Mouse (Mus musculus): ENCODE measurements at regions not wholly inside any gene's neighbourhood (a gene's known extent, or its start where the extent isn't known, plus 50 kb on each side); places are given as distances from the start of the nearest gene placed in this dataset.
A peak's percentile ranks its signal among the peaks of the same experiment; 100 is the strongest.

DNA sequence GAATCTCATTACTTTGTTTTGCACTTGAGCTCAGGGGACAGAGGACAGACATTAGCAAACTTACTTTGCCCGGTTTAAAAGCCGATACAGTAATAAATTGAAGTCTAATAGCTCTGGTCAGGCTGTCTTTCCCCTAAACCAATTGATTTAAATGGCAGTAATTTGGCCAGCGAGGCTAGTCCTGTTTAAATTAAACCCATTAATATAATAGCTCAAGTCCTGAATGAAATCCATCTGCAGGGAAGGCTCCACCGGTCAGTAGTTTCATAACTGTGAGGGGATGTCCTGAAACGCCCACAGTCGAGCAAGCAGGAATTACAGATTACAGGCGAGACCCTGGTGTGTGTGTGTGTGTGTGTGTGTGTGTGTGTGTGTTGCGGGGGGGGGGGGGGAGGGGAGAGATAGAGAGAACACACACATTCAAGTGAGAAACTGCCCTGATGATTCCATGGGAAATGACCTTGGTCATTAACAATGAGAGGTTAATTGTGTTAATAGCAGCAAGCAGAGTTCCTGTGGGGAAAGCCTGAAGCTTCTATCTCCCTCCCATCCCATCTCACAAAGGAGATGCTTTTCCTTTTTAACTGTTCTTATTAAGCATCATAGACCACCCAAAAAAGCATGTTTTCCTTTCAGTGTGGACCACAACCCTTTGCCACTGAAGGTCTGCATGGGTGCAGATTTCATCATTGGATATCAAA, 294.0 kb upstream of the Tle4 start:
- DNase-seq (ENCODE audit: inconsistent ontology term): no peak

- no peak for DNase-seq (ENCODE audit: inconsistent ontology term)
Observed at GRCm38 (mm10) chr19:14891090-14891428, 293.2 kb upstream of the Tle4 start.

DNA sequence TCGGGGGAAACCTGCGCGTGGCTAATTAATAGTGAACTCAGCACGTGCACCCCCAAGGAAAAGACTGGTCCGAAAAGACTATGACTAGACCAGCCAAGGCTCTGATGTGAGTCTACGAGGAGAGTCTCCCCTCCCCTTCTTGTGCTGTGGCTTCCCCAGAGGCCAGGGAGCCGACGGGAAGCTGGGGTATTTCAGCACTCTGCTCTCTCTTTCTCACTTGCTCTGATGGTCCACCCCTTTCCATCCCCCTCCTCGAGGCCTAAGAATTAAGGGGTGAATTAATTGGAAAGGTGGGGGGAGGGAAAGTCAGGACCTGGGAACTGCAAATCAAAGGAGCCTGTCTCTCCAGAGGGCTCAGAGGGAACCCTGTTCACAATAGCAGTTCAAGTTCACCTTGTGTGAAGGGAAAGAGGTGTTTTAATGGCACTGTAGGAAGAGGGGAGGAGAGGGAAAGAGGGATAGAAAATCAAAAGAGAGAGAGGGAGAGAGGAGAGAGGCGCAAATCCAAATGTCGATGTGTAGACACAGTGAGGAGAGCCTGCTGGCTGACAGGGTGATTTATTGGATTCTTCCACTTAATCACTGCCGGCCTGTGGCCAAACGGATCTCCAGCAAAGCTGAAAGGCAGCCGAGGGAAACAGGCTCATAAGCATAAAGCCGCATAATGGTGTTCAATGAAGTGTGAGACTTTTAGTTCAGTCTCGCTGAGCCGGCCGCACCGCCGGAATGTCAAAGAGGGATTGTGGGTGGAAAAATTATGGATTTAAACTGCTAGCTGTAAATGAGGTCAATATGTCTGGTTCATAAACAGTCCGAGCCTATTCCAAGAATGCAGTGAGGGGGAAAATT, 292.6 kb upstream of the Tle4 start:
- DNase-seq (ENCODE audit: inconsistent ontology term): peak; percentile 97

- DNase-seq (ENCODE audit: inconsistent ontology term): peak; percentile 96
Observed at GRCm38 (mm10) chr19:14889794-14890193, 291.9 kb upstream of the Tle4 start.

DNA sequence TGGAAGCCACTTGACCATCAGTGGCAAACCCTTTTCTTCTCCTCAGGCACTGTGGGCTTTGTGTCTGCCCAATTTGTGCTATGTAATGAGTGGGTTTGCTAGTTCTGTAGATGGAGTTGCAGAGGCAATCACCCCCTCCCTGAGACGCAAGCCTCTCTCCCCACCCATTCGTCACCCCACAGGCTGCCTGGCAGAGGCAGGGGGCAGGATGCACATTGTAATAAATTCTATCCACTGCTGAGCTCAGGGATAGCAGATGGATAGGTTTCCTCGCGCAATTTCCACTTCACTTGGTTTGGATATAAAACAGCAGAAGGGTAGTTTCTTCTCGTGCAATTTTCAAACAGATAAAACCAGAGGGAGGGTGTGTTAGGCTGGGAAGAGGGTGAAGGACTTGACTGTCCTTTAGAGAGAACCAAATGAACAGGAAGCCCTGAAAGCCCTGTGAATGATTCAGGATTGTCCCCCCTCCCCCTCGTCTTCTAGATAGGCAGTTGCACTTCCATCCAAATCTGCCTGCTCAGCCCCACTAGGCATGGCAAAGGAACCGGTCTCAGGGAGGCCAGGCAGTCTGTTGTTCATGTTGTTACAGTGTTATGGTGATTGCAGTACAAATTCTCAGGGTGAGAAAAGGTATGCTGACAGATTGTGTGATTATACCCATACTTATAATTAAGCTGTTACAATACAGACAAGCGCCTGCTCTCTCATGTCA, 286.0 kb upstream of the Tle4 start:
- DNase-seq (ENCODE audit: inconsistent ontology term): peak; percentile 43

DNA sequence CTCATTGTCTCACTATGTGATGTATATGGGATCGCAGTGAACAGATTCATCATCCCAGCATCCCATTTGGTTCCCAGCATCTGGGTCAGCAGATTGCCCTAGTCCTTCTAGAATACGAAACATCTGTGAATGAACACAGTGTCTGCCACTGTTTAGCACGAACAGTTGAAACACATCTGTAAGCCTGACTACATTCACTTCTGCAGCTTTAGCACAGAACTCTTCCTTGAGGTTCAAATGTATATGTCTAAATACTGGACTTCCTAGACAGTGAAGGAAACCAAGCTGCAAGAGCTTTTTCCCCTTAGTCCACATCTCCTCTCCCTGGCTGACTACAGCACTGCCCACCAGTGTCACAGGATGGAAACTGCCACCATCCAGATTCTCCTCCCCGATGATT, 283.0 kb upstream of the Tle4 start:
- DNase-seq (ENCODE audit: inconsistent ontology term): no peak

GRCm38 (mm10) chr19:14873986-14874385, 276.1 kb upstream of the Tle4 start:
- no peak for DNase-seq (ENCODE audit: inconsistent ontology term)

- peak; percentile 86 for DNase-seq (ENCODE audit: inconsistent ontology term)
Observed at GRCm38 (mm10) chr19:14871178-14871867, 273.5 kb upstream of the Tle4 start.

DNA sequence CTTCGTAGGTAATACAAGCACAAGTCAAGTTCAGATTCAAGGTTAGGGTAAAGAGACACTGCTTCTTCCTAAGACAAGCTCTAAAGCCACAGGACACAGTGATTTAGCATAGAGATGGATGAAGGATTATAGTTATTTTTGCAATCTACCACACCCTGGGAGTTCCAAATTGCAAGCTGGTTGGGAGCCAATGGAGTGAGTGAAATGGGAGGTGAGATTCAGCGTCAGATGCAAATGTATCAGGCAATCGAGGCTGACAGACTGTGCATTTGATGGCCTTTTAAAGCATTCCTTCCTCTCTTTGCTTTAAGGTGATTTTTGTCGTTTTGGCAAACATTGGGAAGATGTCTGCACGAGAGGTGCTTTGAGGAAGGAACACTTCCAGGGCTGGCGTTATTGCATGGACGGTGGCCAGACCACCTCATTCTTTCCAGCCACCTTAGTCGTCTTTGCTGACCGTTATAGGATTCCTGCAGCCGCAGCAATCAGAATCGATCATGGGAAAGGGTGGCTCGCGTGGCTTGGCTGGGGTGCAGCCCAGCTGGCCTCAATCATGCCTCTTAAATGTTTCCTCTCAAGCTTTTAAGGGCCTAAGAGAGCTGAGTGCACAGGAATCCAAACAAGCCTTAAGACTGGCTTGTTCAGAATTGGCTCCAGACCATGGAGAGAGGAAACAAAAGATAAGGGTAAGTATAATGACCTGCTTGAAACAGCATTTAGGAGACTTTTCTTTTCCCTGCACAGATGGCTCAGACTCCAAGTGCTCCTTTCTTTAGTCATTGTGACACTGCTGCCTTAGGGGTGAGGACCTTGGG, 265.0 kb upstream of the Tle4 start:
- DNase-seq (ENCODE audit: inconsistent ontology term): peak; percentile 75

GRCm38 (mm10) chr19:14855036-14855435, 257.2 kb upstream of the Tle4 start:
- no peak for DNase-seq (ENCODE audit: inconsistent ontology term)

DNA sequence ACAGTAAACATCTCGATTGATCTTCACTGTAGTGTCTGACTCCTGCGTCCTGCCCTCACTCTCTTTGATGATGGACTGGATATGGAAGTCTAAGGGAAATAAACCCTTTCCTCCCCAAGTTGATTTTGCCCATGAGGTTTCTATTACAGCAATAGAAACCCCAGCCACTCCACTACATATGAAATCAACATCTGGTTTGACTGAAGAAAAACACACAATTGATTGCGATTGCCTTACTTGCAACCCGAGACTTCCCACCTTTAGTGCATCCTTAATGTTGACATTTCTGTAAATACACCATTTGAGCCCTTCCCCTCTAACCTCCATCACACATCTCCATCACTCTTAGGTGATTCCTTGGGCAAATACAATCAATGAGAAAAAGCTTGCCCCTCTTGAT, 255.6 kb upstream of the Tle4 start:
- no peak for DNase-seq (ENCODE audit: inconsistent ontology term)

DNA sequence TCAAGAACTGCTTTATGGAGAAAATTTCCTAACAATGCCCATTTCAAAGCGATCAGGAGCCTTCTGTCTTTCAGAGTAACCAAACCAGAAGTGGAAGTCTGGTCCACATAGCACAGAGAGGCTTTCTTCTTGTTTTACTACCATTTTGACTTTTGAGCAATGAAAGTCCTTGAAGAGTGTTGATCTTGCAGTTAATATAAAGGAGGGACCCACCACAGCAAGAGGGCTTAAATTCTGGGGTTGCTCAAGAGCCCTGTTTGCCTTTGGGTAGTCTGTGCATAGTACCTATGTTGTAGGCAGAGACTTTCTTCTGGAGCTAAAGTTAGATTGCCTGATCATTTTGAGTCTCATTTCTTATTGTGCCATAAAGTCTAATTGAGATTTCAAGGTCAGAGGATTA, 251.7 kb upstream of the Tle4 start:
- DNase-seq (ENCODE audit: inconsistent ontology term): no peak

- DNase-seq (ENCODE audit: inconsistent ontology term): no peak
Observed at GRCm38 (mm10) chr19:14847120-14847519, 249.3 kb upstream of the Tle4 start.

DNA sequence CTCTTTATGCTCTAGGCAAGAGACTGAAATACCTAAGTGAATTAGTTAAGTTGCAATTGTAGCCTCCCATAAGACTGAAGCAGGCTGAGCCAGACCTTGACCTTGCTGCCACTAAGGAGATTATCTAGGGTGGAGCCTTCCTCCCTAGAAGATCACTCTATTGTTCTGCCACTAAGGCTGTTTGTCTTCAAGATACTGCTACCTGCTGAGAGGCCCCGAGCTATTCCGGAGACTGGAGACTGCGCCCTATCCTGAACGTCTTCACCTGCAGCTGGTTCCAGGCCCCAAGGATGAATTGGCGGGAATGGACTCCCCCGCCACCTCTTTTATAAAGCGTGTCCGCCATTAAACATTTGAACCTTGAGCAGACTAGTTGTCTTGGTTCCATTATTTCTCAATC, 237.8 kb upstream of the Tle4 start:
- no peak for DNase-seq (ENCODE audit: inconsistent ontology term)

GRCm38 (mm10) chr19:14816354-14816753, 218.5 kb upstream of the Tle4 start:
- no peak for DNase-seq (ENCODE audit: inconsistent ontology term)

DNA sequence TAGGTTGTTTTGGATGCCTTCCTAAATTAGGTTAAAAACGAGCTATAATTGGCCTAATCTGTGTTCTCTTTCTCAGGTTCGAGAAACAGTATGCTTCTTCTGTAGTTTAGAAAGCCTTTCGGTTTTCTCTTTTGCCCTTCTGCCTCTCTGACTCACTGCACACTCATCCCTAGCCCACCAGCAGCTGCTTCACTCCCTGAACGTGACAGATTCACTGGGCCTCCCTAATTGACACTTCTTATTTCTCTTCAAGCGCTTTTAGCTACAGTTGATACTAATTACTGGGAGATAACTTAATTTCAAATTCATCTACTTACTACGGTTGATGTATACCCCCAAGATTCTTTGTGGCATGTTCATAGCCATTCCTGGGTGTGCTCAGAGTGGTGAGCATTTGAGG, 208.9 kb upstream of the Tle4 start:
- peak; percentile 4 for DNase-seq (ENCODE audit: inconsistent ontology term)

GRCm38 (mm10) chr19:14802909-14803650, 205.2 kb upstream of the Tle4 start:
- DNase-seq (ENCODE audit: inconsistent ontology term): no peak

- DNase-seq (ENCODE audit: inconsistent ontology term): no peak
Observed at GRCm38 (mm10) chr19:14801669-14802068, 203.8 kb upstream of the Tle4 start.

GRCm38 (mm10) chr19:14799002-14799401, 201.2 kb upstream of the Tle4 start:
- DNase-seq (ENCODE audit: inconsistent ontology term): no peak

- no peak for DNase-seq (ENCODE audit: inconsistent ontology term)
Observed at GRCm38 (mm10) chr19:14798417-14798816, 200.6 kb upstream of the Tle4 start.

All from Muller cell, postnatal 12 days (primary cell).